Mouse (Mus musculus): ENCODE data around the gene Tbc1d14. TPM values are rescaled to one million over a fixed set of nuclear protein-coding genes. Genes with fewer than 3 reads are reported as not detected.

Gene Tbc1d14
- polyA plus RNA-seq, 1 experiment: 0.47 TPM

DNA sequence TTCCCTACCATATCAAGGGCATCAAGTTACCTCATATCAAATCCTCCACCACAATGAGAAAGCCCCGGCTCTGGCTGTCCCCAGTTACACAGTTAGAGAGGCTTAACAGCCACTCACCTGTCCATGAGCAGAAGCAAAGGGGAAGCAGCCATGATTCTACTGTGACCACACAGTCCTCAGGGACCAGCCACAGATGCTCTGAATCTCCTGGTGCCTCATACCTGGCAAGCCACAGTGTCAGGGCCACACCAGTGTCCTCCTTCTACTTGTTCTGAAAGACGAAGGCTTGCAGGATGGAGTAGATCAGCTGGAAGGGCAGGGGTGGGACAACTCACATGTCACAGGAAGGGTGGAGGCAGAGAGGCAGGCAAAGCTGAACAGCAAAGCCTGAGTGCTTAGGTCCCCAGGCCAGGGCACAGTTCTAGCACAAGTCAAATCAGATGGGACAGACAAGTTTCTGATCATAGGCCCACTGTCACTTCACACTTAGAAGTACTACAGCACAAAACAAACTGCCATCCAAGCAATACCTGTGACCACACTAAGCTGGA, 39.9 kb downstream of the Tbc1d14 start:
- Histone ChIP-seq H3K4me3 (replicated peaks) (no peak overlapping the region), H3K27me3 (ENCODE audit: control insufficient read depth) (no peaks in the 10 kb centered on the region), H3K9me3 (ENCODE audit: control insufficient read depth, low read length) (no peaks in the 10 kb centered on the region), H3K36me3 (ENCODE audit: control insufficient read depth) (no peaks in the 10 kb centered on the region), H3K4me1 (ENCODE audit: control insufficient read depth) (peaks cover 6% of the 10 kb centered on the region)
- no peak for TF ChIP-seq GATA1 (IDR thresholded peaks at IDR 0.05; ENCODE audit: low read length)
- no peak for TF ChIP-seq TAL1 (IDR thresholded peaks at IDR 0.05; ENCODE audit: low read length)

DNA sequence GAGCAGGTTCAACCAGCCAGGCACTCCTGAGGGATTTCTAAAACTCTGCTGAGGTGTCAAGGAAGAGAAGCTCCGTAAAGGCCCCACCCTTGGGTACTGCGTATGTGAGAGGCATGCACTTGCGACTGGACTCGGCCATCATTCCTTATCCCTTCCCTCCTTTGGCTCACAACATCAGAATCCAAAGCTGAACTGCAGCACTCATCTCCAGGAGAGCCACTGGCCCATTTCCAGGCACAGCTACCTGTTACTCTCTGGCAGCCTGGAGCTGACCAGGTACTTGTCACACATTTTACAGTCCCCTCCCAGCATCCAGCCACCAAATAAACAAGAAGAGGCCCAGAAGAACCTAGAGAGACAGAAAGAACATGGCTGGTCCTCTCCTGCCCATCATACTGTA, 40.7 kb downstream of the Tbc1d14 start:
- H3K36me3 ChIP-seq (ENCODE audit: control insufficient read depth): no peaks in the 10 kb centered on the region
- no peaks in the 10 kb centered on the region for H3K9me3 ChIP-seq (ENCODE audit: control insufficient read depth, low read length)
- H3K4me3 ChIP-seq (replicated peaks): no peak overlapping the region
- TF ChIP-seq GATA1 (IDR thresholded peaks at IDR 0.05; ENCODE audit: low read length) (no peak), TAL1 (IDR thresholded peaks at IDR 0.05; ENCODE audit: low read length) (no peak)
- no peaks in the 10 kb centered on the region for H3K27me3 ChIP-seq (ENCODE audit: control insufficient read depth)
- H3K4me1 ChIP-seq (ENCODE audit: control insufficient read depth): peaks cover 6% of the 10 kb centered on the region

DNA sequence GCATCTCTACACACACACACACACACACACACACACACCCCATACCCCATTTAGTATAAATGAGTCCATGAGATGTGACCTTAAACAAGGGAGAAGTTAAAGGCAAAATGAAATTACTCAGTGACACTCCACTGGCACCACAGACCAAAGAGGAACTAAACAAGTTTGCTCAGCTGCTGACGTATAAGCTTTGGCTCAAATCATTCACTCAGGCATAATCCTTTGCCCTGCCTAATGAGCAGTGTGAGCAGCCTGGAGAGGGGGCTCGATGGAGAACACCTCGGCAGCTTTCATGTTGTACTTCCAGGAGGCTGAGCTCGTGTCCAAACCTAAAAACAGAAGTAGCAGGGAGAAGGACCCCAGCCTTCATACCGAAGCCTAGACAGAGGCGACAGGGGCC, 43.8 kb downstream of the Tbc1d14 start:
- TF ChIP-seq GATA1 (IDR thresholded peaks at IDR 0.05; ENCODE audit: low read length): no peak
- TF ChIP-seq TAL1 (IDR thresholded peaks at IDR 0.05; ENCODE audit: low read length): no peak
- H3K4me3 ChIP-seq (replicated peaks): no peak overlapping the region
- H3K36me3 ChIP-seq (ENCODE audit: control insufficient read depth): no peaks in the 10 kb centered on the region

DNA sequence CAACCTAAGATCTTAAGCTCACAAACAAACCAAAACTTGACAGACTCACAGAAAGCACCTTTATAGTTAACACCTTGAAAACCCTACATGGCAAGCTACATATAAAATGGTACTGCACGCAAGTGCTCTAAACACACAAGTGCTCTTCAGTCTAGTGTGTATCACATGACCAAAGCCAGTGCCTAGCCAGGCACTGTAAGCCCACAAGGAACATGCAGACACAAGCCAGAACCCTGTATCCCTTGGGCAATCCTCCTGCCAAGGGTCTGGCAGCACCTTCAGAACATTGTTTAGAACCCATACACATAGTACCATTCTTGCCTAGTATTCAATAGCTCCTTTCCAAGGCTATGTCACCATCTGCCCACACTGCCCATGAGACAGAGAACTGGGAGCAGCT, 48.3 kb downstream of the Tbc1d14 start:
- Histone ChIP-seq H3K4me3 (replicated peaks) (no peak overlapping the region), H3K9me3 (ENCODE audit: control insufficient read depth, low read length) (no peaks in the 10 kb centered on the region), H3K36me3 (ENCODE audit: control insufficient read depth) (no peaks in the 10 kb centered on the region), H3K27me3 (ENCODE audit: control insufficient read depth) (no peaks in the 10 kb centered on the region), H3K4me1 (ENCODE audit: control insufficient read depth) (peaks cover under 1% of the 10 kb centered on the region)
- TF ChIP-seq GATA1 (IDR thresholded peaks at IDR 0.05; ENCODE audit: low read length) (no peak), TAL1 (IDR thresholded peaks at IDR 0.05; ENCODE audit: low read length) (no peak)

More for the DNA sequence above, 43.8 kb downstream of the Tbc1d14 start:
- H3K27me3 ChIP-seq (ENCODE audit: control insufficient read depth): no peaks in the 10 kb centered on the region
- peaks cover 5% of the 10 kb centered on the region for H3K4me1 ChIP-seq (ENCODE audit: control insufficient read depth)
- no peaks in the 10 kb centered on the region for H3K9me3 ChIP-seq (ENCODE audit: control insufficient read depth, low read length)

DNA sequence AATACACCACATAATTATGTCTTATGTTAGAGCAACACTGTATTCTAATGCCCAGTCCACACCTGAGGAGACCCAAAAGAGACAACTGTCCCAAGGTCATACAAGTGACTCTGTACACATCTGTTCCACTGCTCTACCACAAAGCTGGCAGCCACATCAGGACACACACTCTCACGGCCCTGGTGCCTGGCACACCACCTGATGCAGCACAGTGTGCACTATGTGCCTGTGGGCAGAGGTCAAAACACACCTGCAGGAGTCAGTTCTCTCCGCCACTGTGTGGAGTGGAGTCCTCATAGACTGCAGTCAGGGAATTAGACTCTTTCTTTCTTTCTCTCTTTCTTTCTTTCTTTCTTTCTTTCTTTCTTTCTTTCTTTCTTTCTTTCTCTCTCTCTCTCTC, 52.1 kb downstream of the Tbc1d14 start:
- Histone ChIP-seq H3K4me3 (replicated peaks) (no peak overlapping the region), H3K4me1 (ENCODE audit: control insufficient read depth) (peaks cover 8% of the 10 kb centered on the region), H3K36me3 (ENCODE audit: control insufficient read depth) (peaks cover 4% of the 10 kb centered on the region), H3K9me3 (ENCODE audit: control insufficient read depth, low read length) (no peaks in the 10 kb centered on the region), H3K27me3 (ENCODE audit: control insufficient read depth) (no peaks in the 10 kb centered on the region)
- TF ChIP-seq GATA1 (IDR thresholded peaks at IDR 0.05; ENCODE audit: low read length) (no peak), TAL1 (IDR thresholded peaks at IDR 0.05; ENCODE audit: low read length) (no peak)

DNA sequence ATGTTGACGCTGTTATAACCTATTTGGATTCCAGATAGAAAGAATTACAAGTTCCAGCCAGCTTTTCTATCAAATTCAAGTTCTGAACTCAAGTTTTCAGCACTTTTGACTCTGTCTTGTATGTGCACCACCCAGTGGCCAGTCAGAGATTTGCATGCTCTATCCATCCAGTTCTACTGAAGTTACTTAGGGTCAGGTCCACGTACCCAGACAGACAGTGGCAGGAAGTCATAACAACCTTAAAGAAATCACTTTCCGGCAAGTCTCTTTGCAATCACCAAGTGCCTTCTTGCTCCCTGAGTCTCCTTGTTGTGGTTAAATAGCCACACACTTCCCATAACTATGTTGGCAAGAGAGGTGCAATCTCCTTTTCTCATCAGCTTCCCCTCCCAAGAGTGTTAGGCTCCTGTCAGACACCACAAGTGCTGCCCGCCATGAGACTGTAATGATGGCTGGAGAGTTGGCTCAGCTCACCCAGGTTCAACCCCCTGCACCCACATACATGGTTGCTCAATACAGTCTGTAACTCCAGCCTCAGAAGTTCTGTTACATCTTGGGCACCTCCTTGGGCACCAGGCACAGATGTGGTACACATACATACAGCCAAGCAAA, 54.4 kb downstream of the Tbc1d14 start:
- no peaks in the 10 kb centered on the region for H3K27me3 ChIP-seq (ENCODE audit: control insufficient read depth)
- H3K4me1 ChIP-seq (ENCODE audit: control insufficient read depth): peaks cover 18% of the 10 kb centered on the region
- peaks cover 4% of the 10 kb centered on the region for H3K36me3 ChIP-seq (ENCODE audit: control insufficient read depth)
- no peaks in the 10 kb centered on the region for H3K9me3 ChIP-seq (ENCODE audit: control insufficient read depth, low read length)
- TF ChIP-seq GATA1 (IDR thresholded peaks at IDR 0.05; ENCODE audit: low read length) (no peak), TAL1 (IDR thresholded peaks at IDR 0.05; ENCODE audit: low read length) (no peak)
- no peak overlapping the region for H3K4me3 ChIP-seq (replicated peaks)

DNA sequence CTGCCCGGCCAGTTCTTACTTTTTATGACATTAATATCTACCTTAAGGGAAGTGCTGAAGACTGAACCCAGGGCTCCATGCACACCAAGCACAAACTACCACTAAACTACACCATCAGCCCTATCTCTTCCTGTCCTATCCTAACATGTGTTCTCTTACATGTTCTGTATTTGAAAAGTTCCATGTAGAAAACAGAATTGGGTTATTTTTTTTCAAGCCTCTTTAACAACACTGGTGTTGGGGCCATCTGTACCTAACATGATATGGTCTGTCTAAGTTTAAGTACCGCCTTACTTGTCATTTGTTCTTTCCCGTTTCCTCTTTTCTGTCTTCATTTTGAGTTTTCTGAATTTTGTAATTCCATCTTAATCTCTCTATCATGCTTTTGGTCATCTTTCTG, 56.7 kb downstream of the Tbc1d14 start:
- Histone ChIP-seq H3K9me3 (ENCODE audit: control insufficient read depth, low read length) (no peaks in the 10 kb centered on the region), H3K4me1 (ENCODE audit: control insufficient read depth) (peaks cover 21% of the 10 kb centered on the region), H3K27me3 (ENCODE audit: control insufficient read depth) (no peaks in the 10 kb centered on the region), H3K36me3 (ENCODE audit: control insufficient read depth) (peaks cover 4% of the 10 kb centered on the region), H3K4me3 (replicated peaks) (no peak overlapping the region)
- TF ChIP-seq GATA1 (IDR thresholded peaks at IDR 0.05; ENCODE audit: low read length) (no peak), TAL1 (IDR thresholded peaks at IDR 0.05; ENCODE audit: low read length) (no peak)

DNA sequence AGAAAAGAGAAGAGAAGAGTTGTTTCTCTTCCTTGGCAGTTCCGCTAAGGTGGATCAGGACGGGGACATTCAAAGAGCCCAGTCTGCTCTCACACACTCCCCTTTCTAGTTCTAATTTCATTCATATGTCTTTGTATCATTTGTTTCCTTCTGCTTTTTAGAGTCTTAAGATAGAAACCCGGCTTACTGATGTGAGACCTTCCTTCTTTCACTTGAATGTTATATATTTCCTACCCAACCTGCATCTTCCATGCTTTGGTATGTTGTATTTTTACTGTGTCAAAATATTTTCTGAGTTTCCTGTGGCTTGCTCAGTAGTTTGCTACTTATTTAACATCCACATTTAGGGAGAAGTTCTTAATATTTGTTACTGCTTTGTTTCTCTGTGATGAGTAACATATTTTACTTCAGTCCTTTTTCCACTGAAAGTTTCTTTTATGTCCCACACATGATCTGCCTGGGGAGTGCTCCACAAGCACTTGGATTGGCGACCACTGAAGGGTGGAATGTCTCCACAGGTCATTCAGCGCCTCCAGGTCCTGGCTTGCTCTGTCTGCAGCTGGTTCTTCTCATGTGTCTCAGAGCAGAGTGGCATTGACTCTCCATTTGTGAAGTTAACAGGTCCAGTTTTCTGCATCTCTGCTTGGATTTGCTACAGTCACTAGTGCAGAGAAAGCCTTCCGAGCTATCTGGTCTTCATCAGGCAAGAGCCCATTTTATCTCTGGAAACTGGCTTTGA, 57.5 kb downstream of the Tbc1d14 start:
- no peaks in the 10 kb centered on the region for H3K27me3 ChIP-seq (ENCODE audit: control insufficient read depth)
- H3K4me1 ChIP-seq (ENCODE audit: control insufficient read depth): peaks cover 29% of the 10 kb centered on the region
- H3K9me3 ChIP-seq (ENCODE audit: control insufficient read depth, low read length): no peaks in the 10 kb centered on the region
- no peak overlapping the region for H3K4me3 ChIP-seq (replicated peaks)
- H3K36me3 ChIP-seq (ENCODE audit: control insufficient read depth): peaks cover 4% of the 10 kb centered on the region
- no peak for TF ChIP-seq GATA1 (IDR thresholded peaks at IDR 0.05; ENCODE audit: low read length)

DNA sequence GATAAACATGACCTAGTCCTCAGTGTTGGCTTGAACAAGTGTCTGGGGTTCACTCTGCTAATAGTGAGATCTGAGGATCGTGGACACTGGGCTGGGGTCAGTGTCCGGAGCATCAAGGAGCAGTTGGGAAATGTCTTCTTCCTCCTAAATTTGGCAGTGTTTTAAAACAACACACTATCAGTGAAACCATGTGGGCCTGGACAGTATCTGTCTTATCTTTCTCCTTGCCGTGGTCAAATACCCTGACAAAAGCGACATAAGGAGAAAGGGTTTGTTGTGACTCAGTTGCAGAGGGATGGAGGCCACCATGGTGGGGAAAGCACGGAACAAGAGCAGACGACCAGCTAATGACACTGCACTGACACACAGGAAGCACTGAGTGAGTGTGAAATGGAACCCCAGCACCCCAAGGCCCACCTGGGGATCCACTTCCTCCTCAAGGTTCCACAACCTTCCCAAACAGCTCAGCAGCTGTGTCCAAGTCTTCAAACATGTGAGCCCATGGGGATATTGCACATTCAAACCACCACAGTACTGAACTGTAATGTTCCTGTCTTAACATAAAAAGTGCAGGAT, 58.5 kb downstream of the Tbc1d14 start:
- no peak for TF ChIP-seq GATA1 (IDR thresholded peaks at IDR 0.05; ENCODE audit: low read length)
- no peak for TF ChIP-seq TAL1 (IDR thresholded peaks at IDR 0.05; ENCODE audit: low read length)
- Histone ChIP-seq H3K4me1 (ENCODE audit: control insufficient read depth) (peaks cover 40% of the 10 kb centered on the region), H3K4me3 (replicated peaks) (no peak overlapping the region), H3K36me3 (ENCODE audit: control insufficient read depth) (peaks cover 4% of the 10 kb centered on the region), H3K27me3 (ENCODE audit: control insufficient read depth) (no peaks in the 10 kb centered on the region), H3K9me3 (ENCODE audit: control insufficient read depth, low read length) (no peaks in the 10 kb centered on the region)

Data from erythroblast, embryonic 14.5 days (primary cell).